ENCODE assay signal across 13 mouse cellular contexts in the genomic region with DNA sequence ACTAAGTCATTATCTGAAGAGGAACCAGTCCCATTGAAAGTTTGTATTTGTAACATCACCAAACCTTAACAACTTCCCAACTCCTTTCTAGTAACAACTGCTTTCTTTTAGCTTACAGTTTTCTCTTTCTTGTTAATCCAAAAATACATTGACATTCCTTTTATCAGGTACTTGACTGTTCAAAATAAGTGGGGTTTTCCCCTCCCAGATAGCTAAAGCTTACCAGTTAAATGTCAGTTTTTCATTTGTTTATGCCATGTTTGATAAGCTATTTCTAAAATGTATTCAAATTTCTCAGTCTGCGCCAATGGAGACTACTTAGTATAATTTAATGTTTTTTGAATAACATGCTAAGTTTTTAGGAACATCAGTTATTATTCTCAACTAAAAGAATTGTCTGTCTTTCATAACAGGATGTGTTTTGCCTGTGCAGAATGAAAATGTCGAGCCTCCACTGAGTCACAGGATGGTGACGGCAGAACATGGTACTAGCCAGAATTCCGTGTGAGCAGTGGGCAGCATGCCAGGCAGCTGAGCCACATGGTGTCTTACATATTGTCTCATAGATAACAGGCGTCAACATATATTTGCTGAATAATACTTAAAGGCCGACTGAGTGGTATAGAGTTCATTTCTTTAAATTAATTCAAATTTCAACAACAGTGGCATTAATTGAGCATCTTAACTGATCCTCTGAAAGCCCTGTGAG.
DNase-seq lines count a peak whose midpoint lies in the region; ATAC-seq and TF ChIP-seq lines count a peak whose summit lies in the region.
"Had no signal": no experiment of that assay in that cellular context is flagged by ENCODE, and none has a peak within 500 bp of the region (broad histone marks: within the 10 kb centered on the region; RNA-seq: fewer than 3 reads in every experiment).

No protein-coding gene starts in this region.

- no peak overlapping the region for H3K27ac ChIP-seq in hindbrain, postnatal 0 days
- no peak overlapping the region for H3K27ac ChIP-seq in hindbrain, embryonic 13.5 days
- H3K27ac ChIP-seq in MEL (ENCODE audit: control insufficient read depth, low read depth, low read length): 0 out of 2 replicates have a peak overlapping the region, but pooled peaks have one; percentile 13
- H3K27ac ChIP-seq: heart, embryonic 15.5 days; liver, embryonic 15.5 days had no signal

- H3K9ac ChIP-seq in hindbrain, postnatal 0 days (replicated peaks; ENCODE audit: low read length): no peak overlapping the region
- no peak overlapping the region for H3K9ac ChIP-seq in hindbrain, embryonic 13.5 days
- no peak overlapping the region for H3K9ac ChIP-seq in MEL (ENCODE audit: control insufficient read depth, low read depth, low read length, poor library complexity, severe bottlenecking)
- H3K9ac ChIP-seq: heart, embryonic 15.5 days; liver, embryonic 15.5 days had no signal

- peak in 1 of 2 experiments; percentile 40; a peak in 2 of 4 replicates for TF ChIP-seq EP300 in MEL (IDR thresholded peaks at IDR 0.05; ENCODE audit: low read depth in 1 of 2, low read length in 2 of 2)

- H3K4me1 ChIP-seq in hindbrain, postnatal 0 days (ENCODE audit: insufficient read depth, low read length): no peaks in the 10 kb centered on the region
- no peaks in the 10 kb centered on the region for H3K4me1 ChIP-seq in hindbrain, embryonic 13.5 days (replicated peaks)
- peaks cover 7 to 14% of the 10 kb centered on the region in 2 experiments for H3K4me1 ChIP-seq in MEL (ENCODE audit: control insufficient read depth in 1 of 2, insufficient read depth in 2 of 2, low read length in 2 of 2)
- H3K4me1 ChIP-seq: heart, embryonic 15.5 days; liver, embryonic 15.5 days had no signal

- TF ChIP-seq CTCF in hindbrain, postnatal 0 days (IDR thresholded peaks at IDR 0.05; ENCODE audit: low read depth): no peak
- TF ChIP-seq CTCF in MEL (IDR thresholded peaks at IDR 0.05 in 2 of 3, conservative IDR thresholded peaks at IDR 0.05 in 1 of 3; ENCODE audit: control insufficient read depth in 1 of 3, insufficient read depth in 1 of 3, low read depth in 2 of 3, low read length in 3 of 3, poor library complexity in 1 of 3, severe bottlenecking in 1 of 3): no peak

- H3K4me2 ChIP-seq in hindbrain, postnatal 0 days (ENCODE audit: low read depth, low read length): no peak overlapping the region
- H3K4me2 ChIP-seq in hindbrain, embryonic 13.5 days: no peak overlapping the region
- H3K4me2 ChIP-seq: heart, embryonic 15.5 days; liver, embryonic 15.5 days had no signal

- no peaks in the 10 kb centered on the region for H3K27me3 ChIP-seq in hindbrain, postnatal 0 days (ENCODE audit: insufficient read depth, low read length)
- no peaks in the 10 kb centered on the region for H3K27me3 ChIP-seq in hindbrain, embryonic 13.5 days
- no peaks in the 10 kb centered on the region for H3K27me3 ChIP-seq in MEL (ENCODE audit: control insufficient read depth in 1 of 2, insufficient read depth in 2 of 2, low read length in 2 of 2)
- H3K27me3 ChIP-seq: heart, embryonic 15.5 days; liver, embryonic 15.5 days had no signal

- no peak for TF ChIP-seq POLR2A in MEL (IDR thresholded peaks at IDR 0.05; ENCODE audit: control insufficient read depth in 1 of 2, insufficient read depth in 1 of 2, low read depth in 1 of 2, low read length in 2 of 2, poor library complexity in 1 of 2)

- TF ChIP-seq RAD21 in MEL (IDR thresholded peaks at IDR 0.05; ENCODE audit: low read depth, low read length): no peak

- H3K4me3 ChIP-seq in hindbrain, postnatal 0 days (ENCODE audit: low read length): no peak overlapping the region
- H3K4me3 ChIP-seq in hindbrain, embryonic 13.5 days: no peak overlapping the region
- peak overlapping the region in 1 of 2 experiments; percentile 18; a peak in 1 of 4 replicates for H3K4me3 ChIP-seq in MEL (ENCODE audit: control insufficient read depth in 1 of 2, insufficient read depth in 1 of 2, low read depth in 2 of 2, low read length in 2 of 2)
- H3K4me3 ChIP-seq: heart, embryonic 15.5 days; liver, embryonic 15.5 days; myocyte had no signal

- no peak for ATAC-seq in hindbrain, postnatal 0 days
- no peak for ATAC-seq in hindbrain, embryonic 13.5 days (ENCODE audit: low FRiP score)
- peak; percentile 67 for ATAC-seq in erythroblast, adult 5-6 weeks (replicated peaks; ENCODE audit: low FRiP score, poor library complexity, severe bottlenecking)

- H3K9me3 ChIP-seq in hindbrain, postnatal 0 days (ENCODE audit: low read length): no peaks in the 10 kb centered on the region
- no peaks in the 10 kb centered on the region for H3K9me3 ChIP-seq in hindbrain, embryonic 13.5 days
- H3K9me3 ChIP-seq in MEL (replicated peaks; ENCODE audit: insufficient read depth, low read length): no peaks in the 10 kb centered on the region
- H3K9me3 ChIP-seq: heart, embryonic 15.5 days; liver, embryonic 15.5 days had no signal

- no peaks in the 10 kb centered on the region for H3K79me2 ChIP-seq in MEL (ENCODE audit: control insufficient read depth, insufficient read depth, low read length, poor library complexity)

- intact Hi-C loops in left cerebral cortex, postnatal 25 days (cut with DNase I): no loop called here

- H3K36me3 ChIP-seq in hindbrain, postnatal 0 days (ENCODE audit: insufficient read depth, low read length): no peaks in the 10 kb centered on the region
- no peaks in the 10 kb centered on the region for H3K36me3 ChIP-seq in hindbrain, embryonic 13.5 days
- H3K36me3 ChIP-seq in MEL (ENCODE audit: control insufficient read depth in 1 of 2, insufficient read depth in 2 of 2, low read length in 2 of 2): peaks cover 0 to 18% of the 10 kb centered on the region in 2 experiments; a peak in 2 of 4 replicates
- H3K36me3 ChIP-seq: heart, embryonic 15.5 days; liver, embryonic 15.5 days had no signal

- DNase-seq in hindbrain, postnatal 0 days (ENCODE audit: low spot score): peak; percentile 54
- DNase-seq in MEL (ENCODE audit: low read depth, low spot score): peak; percentile 90
- peak; percentile 14 to 26 for DNase-seq in left cerebral cortex, postnatal 25 days (ENCODE audit: low spot score in 2 of 2)
- DNase-seq in thymus, adult 18-20 months: no peak
- no peak for DNase-seq in urinary bladder, postnatal 4 days (ENCODE audit: low spot score in 2 of 2)
- no peak for DNase-seq in adrenal gland, postnatal 14 days
- DNase-seq: cerebellum, adult 9-11 months; kidney, postnatal 10 days had no signal

- WGBS in hindbrain, postnatal 0 days: 41% methylated on average over 6 of the region's 6 CpGs
- 61% methylated on average over 6 of the region's 6 CpGs for WGBS in hindbrain, embryonic 13.5 days

TF ChIP-seq in MEL, 35 proteins besides CTCF, POLR2A, EP300 and RAD21 (continues in another document):
- peak; percentile 73; the same call in 1 of the 2 replicates for TF ChIP-seq MXI1 (IDR thresholded peaks at IDR 0.05; ENCODE audit: low read depth, low read length)
- TF ChIP-seq RCOR1 (IDR thresholded peaks at IDR 0.05; ENCODE audit: low read depth, low read length): no peak
- TF ChIP-seq MEF2A (IDR thresholded peaks at IDR 0.05; ENCODE audit: extremely low read depth, insufficient replicate concordance, low read depth, low read length, poor library complexity, severe bottlenecking): no peak
- no peak for TF ChIP-seq HCFC1 (IDR thresholded peaks at IDR 0.05; ENCODE audit: low read depth, low read length)
- TF ChIP-seq ZNF384 (IDR thresholded peaks at IDR 0.05; ENCODE audit: low read depth, low read length): no peak
- TF ChIP-seq MAFK (IDR thresholded peaks at IDR 0.05; ENCODE audit: borderline replicate concordance, low read depth, low read length): no peak
- TF ChIP-seq ZMIZ1 (IDR thresholded peaks at IDR 0.05; ENCODE audit: low read depth, low read length): no peak
- peak; percentile 80 for TF ChIP-seq MYC (IDR thresholded peaks at IDR 0.05; ENCODE audit: low read depth, low read length)
- TF ChIP-seq NELFE (IDR thresholded peaks at IDR 0.05; ENCODE audit: low read depth, low read length): no peak
- TF ChIP-seq ZKSCAN1 (IDR thresholded peaks at IDR 0.05; ENCODE audit: low read depth, low read length): no peak
- no peak for TF ChIP-seq CHD2 (IDR thresholded peaks at IDR 0.05; ENCODE audit: low read length)
- TF ChIP-seq E2F4 (IDR thresholded peaks at IDR 0.05; ENCODE audit: borderline replicate concordance, low read depth, low read length): no peak
- no peak for TF ChIP-seq TBP (IDR thresholded peaks at IDR 0.05; ENCODE audit: low read depth, low read length)
- no peak for TF ChIP-seq POLR2AphosphoS5 (IDR thresholded peaks at IDR 0.05; ENCODE audit: borderline replicate concordance, low read depth, low read length)
- TF ChIP-seq MAX (IDR thresholded peaks at IDR 0.05; ENCODE audit: low read length): peak; percentile 90
- no peak for TF ChIP-seq USF2 (IDR thresholded peaks at IDR 0.05; ENCODE audit: borderline replicate concordance in 1 of 2, insufficient read depth in 1 of 2, low read depth in 1 of 2, low read length in 2 of 2)
- peak; percentile 37; the same call in 1 of the 2 replicates for TF ChIP-seq TCF12 (IDR thresholded peaks at IDR 0.05; ENCODE audit: low read depth, low read length)
- no peak for TF ChIP-seq ZC3H11A (IDR thresholded peaks at IDR 0.05; ENCODE audit: low read depth, low read length)
- no peak for TF ChIP-seq ELF1 (IDR thresholded peaks at IDR 0.05; ENCODE audit: low read depth, low read length)
- TF ChIP-seq SIN3A (IDR thresholded peaks at IDR 0.05; ENCODE audit: low read length): peak; percentile 75; the same call in 1 of the 2 replicates
- peak; percentile 71 for TF ChIP-seq USF1 (IDR thresholded peaks at IDR 0.05; ENCODE audit: low read depth, low read length)
- TF ChIP-seq MYB (IDR thresholded peaks at IDR 0.05; ENCODE audit: low read depth, low read length): no peak
- peak; percentile 88 for TF ChIP-seq BHLHE40 (IDR thresholded peaks at IDR 0.05; ENCODE audit: borderline replicate concordance, low read depth, low read length)
- TF ChIP-seq MAZ (IDR thresholded peaks at IDR 0.05; ENCODE audit: low read depth, low read length): no peak
- no peak for TF ChIP-seq NRF1 (IDR thresholded peaks at IDR 0.05; ENCODE audit: insufficient read depth, low read depth, low read length, poor library complexity, severe bottlenecking)
- no peak for TF ChIP-seq UBTF (IDR thresholded peaks at IDR 0.05; ENCODE audit: borderline replicate concordance, insufficient read depth, low read depth, low read length)
- TF ChIP-seq GATA1 (IDR thresholded peaks at IDR 0.05; ENCODE audit: low read depth, low read length): 0 out of 2 replicates have a peak, but pooled peaks have one; percentile 53
- no peak for TF ChIP-seq GABPA (IDR thresholded peaks at IDR 0.05; ENCODE audit: low read depth, low read length)
- no peak for TF ChIP-seq SMC3 (IDR thresholded peaks at IDR 0.05; ENCODE audit: low read depth, low read length)
- TF ChIP-seq CHD1 (IDR thresholded peaks at IDR 0.05; ENCODE audit: low read depth, low read length): no peak
- TF ChIP-seq POLR2AphosphoS2 (IDR thresholded peaks at IDR 0.05; ENCODE audit: low read length): no peak
- no peak for TF ChIP-seq KAT2A (conservative IDR thresholded peaks at IDR 0.05; ENCODE audit: low read depth, low read length)

Comparison
In these comparisons a context has a peak if more than half of its experiments do, and no peak if none do; other contexts are left out.
1. DNase-seq: peak in hindbrain, postnatal 0 days (single experiment), MEL (single experiment) and left cerebral cortex, postnatal 25 days (2 of 2); none in thymus, adult 18-20 months (0 of 2), urinary bladder, postnatal 4 days (0 of 2) and adrenal gland, postnatal 14 days (single experiment).